Mouse (Mus musculus) liver, embryonic 14.5 days (tissue): ENCODE data around the gene Cyth3. TPM values are rescaled to one million over a fixed set of nuclear protein-coding genes. Genes with fewer than 3 reads are reported as not detected.
A peak's percentile ranks its signal among the peaks of the same experiment; 100 is the strongest.

Experiments used
- ATAC-seq: fragments of 200-750 bp; cut with Nextera tagmentation; 2 replicates; pipeline ENCODE4 v1.8.0; 2017; ENCODE audit warnings: moderate number of reproducible peaks, mild to moderate bottlenecking, moderate library complexity; ENCODE audit not compliant: insufficient read depth
- DNase-seq, 3 experiments: peaks; one replicate each; pipeline ENCODE4 v3.0.0-alpha.2; 2012 to 2013; ENCODE audit warnings: low read depth in 3 of 3, low spot score in 3 of 3
- H3K27ac ChIP-seq: fragments of 300-500 bp; sonication (generic); 2 replicates; pipeline ENCODE4 v1.5.1; 2014; ENCODE audit warnings: moderate library complexity, mild to moderate bottlenecking, control low read depth, inconsistent platforms
- H3K27me3 ChIP-seq: fragments of 300-500 bp; sonication (generic); 2 replicates; pipeline ENCODE4 v1.6.1; 2014; ENCODE audit warnings: mild to moderate bottlenecking, low read length, moderate library complexity; ENCODE audit not compliant: control insufficient read depth, insufficient read depth
- H3K36me3 ChIP-seq: fragments of 300-500 bp; sonication (generic); replicated peaks from 2 replicates; pipeline ENCODE4 v1.6.1; 2014; ENCODE audit warnings: low read depth; ENCODE audit not compliant: control insufficient read depth, insufficient read depth
- H3K4me1 ChIP-seq, 2 experiments: fragments of 200-500 bp in 1 of 2; fragments of 300-500 bp in 1 of 2; sonication (generic) in 1 of 2; replicated peaks; 2 replicates each; pipeline ENCODE4 v1.6.1; 2012 to 2014; ENCODE audit warnings: antibody characterized with exemption in 1 of 2, inconsistent platforms in 1 of 2, low read length in 1 of 2; ENCODE audit not compliant: control insufficient read depth in 2 of 2, insufficient read depth in 2 of 2
- H3K4me2 ChIP-seq: fragments of 300-500 bp; sonication (generic); 2 replicates; pipeline ENCODE4 v1.6.1; 2014; ENCODE audit warnings: low read depth, mild to moderate bottlenecking, control low read depth, moderate library complexity
- H3K4me3 ChIP-seq, 2 experiments: fragments of 200-500 bp in 1 of 2; fragments of 300-500 bp in 1 of 2; sonication (generic) in 1 of 2; 2 replicates each; pipeline ENCODE4 v1.5.1; 2012 to 2014; ENCODE audit warnings: low read depth in 2 of 2, low read length in 2 of 2, mild to moderate bottlenecking in 2 of 2, control low read depth in 1 of 2, inconsistent platforms in 1 of 2, moderate library complexity in 1 of 2; ENCODE audit not compliant: insufficient read depth in 1 of 2
- H3K9ac ChIP-seq: fragments of 300-500 bp; sonication (generic); replicated peaks from 2 replicates; pipeline ENCODE4 v1.6.1; 2014; ENCODE audit warnings: mild to moderate bottlenecking, control low read depth, moderate library complexity
- H3K9me3 ChIP-seq: fragments of 300-500 bp; sonication (generic); 2 replicates; pipeline ENCODE4 v1.6.1; 2016; ENCODE audit warnings: low read length, mixed read lengths; ENCODE audit not compliant: control insufficient read depth
- CTCF ChIP-seq: IDR thresholded peaks from 2 replicates; pipeline ENCODE4 v1.5.1; 2016; ENCODE audit warnings: antibody characterized with exemption, low read depth, control low read depth
- EP300 ChIP-seq: IDR thresholded peaks from 2 replicates; pipeline ENCODE4 v1.6.1; 2016; ENCODE audit warnings: antibody characterized with exemption, low read depth
- WGBS: fragments of 180-500 bp; shearing (Covaris S2); extraction: QIAGEN DNeasy Blood & Tissue Kit; methylation state at CpG from one replicate; pipeline ENCODE4 v1.1.7; 2014; ENCODE audit not compliant: insufficient replicate concordance; 5-methylcytosine and 5-hydroxymethylcytosine counted together
- polyA plus RNA-seq, 2 experiments: library from polyadenylated mRNA; depleted of rRNA in 1 of 2; stranded (reverse) in 1 of 2; unstranded in 1 of 2; fragments of >200 nt; fragmentation: Nextera tagmentation in 1 of 2; extraction: Ambion mirVana in 1 of 2; gene quantifications; 2 replicates each; pipeline versions ENCODE4 v1.2.1 to v1.2.3; 2012 to 2014

Cyth3 gene
- polyA plus RNA-seq, 2 experiments: 24.1 to 28.1 TPM

DNA sequence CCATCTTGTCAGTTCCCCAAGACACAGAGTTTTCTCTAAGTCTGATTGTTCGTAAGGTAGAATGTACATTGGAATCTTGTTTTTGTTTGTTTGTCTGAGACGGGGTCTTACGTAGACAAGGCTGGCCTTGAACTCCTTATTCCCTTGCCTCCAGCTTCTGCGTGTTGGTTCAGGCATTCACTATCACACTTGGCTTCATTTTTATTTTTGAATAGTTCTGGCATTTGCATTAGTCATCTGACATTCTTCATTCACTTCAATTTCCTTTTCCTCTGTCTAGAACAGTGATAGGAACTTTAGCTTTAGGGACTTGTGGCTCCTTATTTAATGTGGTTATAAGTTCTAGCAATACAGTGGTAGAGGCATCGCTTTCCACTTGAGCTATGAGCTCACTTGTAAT lies 31.2 kb downstream of the Cyth3 start:
- Histone ChIP-seq H3K36me3 (no peaks in the 10 kb centered on the region; the same call in 1 of the 2 replicates), H3K4me2 (peak overlapping the region; percentile 73), H3K9me3 (no peaks in the 10 kb centered on the region; the same call in none of the 2 replicates), H3K4me1 (peaks cover 39 to 55% of the 10 kb centered on the region in 2 experiments), H3K27me3 (no peaks in the 10 kb centered on the region), H3K27ac (peak overlapping the region; percentile 96), H3K9ac (peak overlapping the region; percentile 75; the same call in 1 of the 2 replicates), H3K4me3 (no peak overlapping the region)
- 79% methylated on average over 5 of the region's 5 CpGs for WGBS
- DNase-seq: no peak
- no peak for ATAC-seq
- no peak for TF ChIP-seq EP300
- TF ChIP-seq CTCF: no peak

DNA sequence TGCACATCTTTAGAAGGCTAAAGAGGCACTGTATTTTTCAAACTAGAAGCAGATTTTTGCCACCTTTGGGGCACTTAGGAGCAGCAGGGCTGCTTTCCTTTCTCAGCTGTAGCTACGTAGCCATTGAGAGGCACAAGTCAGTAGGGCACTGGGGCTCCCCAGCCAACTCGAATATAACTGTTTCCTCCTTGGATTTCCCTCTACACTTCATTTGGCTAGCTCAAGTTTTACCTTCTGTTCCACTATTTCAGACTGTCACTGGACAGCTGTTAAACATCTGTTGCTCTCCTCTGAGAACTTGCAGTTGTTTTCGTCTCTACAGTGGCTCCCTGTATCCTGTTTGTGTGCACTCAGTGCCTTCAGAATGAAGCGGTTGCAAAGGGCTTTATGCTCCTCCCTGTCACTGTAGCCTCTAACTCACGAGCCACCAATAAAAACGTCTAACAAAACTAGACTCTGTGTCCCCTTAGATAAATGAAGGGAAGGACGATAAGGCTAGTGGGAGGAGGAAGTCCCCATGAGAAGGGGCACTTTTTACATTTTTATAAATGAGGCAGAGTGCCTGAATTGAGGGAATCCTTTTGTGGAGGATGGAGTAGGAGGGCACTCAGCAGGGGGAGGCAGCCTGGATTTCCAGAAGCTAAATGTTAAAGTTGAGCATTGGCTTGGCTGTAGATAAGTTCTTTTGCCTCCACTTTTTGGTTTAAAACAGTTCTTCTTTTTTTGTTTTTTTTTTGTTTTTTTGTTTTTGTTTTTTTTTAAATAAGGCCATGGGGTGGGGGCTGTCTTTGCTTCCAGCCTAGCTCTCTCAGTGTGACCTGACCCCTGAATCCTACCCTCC lies 32.6 kb downstream of the Cyth3 start:
- DNase-seq: peak; percentile 65 to 75 (median 72)
- Histone ChIP-seq H3K4me2 (peak overlapping the region; percentile 73), H3K4me1 (peaks cover 49 to 62% of the 10 kb centered on the region in 2 experiments), H3K36me3 (no peaks in the 10 kb centered on the region; the same call in 1 of the 2 replicates), H3K9me3 (no peaks in the 10 kb centered on the region; the same call in none of the 2 replicates), H3K9ac (peak overlapping the region; percentile 75), H3K27me3 (no peaks in the 10 kb centered on the region), H3K4me3 (peak overlapping the region; percentile 13 to 36), H3K27ac (peak overlapping the region; percentile 96)
- ATAC-seq: peak; percentile 83
- TF ChIP-seq EP300 (peak; percentile 76), CTCF (no peak)
- 4% methylated on average over 7 of the region's 7 CpGs for WGBS

DNA sequence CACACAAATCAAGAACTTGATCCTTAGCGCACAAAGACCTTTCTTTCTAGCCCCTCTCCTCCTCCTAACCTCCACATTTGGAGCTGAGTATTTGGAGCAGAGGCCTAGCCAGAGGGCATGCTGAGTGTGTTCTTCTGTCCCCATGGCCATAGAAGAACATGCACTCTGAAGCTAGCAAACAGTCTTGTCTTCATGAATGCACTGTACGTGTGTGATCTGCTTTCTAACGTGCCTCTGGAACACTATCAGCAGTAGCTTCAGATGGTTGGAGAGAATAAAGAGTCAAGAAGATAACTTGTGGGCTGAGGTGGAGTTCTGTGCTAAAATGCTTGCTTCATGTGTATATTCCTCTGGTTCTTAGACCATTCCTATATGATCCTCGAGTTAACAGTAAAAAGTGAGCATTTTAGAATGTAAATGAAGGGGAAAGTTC lies 33.3 kb downstream of the Cyth3 start:
- peak overlapping the region; percentile 96 for H3K27ac ChIP-seq
- H3K4me2 ChIP-seq: peak overlapping the region; percentile 73
- no peaks in the 10 kb centered on the region; the same call in none of the 2 replicates for H3K9me3 ChIP-seq
- H3K36me3 ChIP-seq: no peaks in the 10 kb centered on the region; the same call in 1 of the 2 replicates
- H3K9ac ChIP-seq: peak overlapping the region; percentile 55
- peak; percentile 81 for TF ChIP-seq EP300
- 0 out of 2 replicates have a peak, but pooled peaks have one; percentile 5 for TF ChIP-seq CTCF
- peaks cover 49 to 64% of the 10 kb centered on the region in 2 experiments for H3K4me1 ChIP-seq
- no peaks in the 10 kb centered on the region for H3K27me3 ChIP-seq
- peak; percentile 67 for ATAC-seq
- DNase-seq: peak in 2 of 3 experiments; percentile 52 to 65
- 14% methylated on average over 4 of the region's 4 CpGs for WGBS
- H3K4me3 ChIP-seq: no peak overlapping the region

DNA sequence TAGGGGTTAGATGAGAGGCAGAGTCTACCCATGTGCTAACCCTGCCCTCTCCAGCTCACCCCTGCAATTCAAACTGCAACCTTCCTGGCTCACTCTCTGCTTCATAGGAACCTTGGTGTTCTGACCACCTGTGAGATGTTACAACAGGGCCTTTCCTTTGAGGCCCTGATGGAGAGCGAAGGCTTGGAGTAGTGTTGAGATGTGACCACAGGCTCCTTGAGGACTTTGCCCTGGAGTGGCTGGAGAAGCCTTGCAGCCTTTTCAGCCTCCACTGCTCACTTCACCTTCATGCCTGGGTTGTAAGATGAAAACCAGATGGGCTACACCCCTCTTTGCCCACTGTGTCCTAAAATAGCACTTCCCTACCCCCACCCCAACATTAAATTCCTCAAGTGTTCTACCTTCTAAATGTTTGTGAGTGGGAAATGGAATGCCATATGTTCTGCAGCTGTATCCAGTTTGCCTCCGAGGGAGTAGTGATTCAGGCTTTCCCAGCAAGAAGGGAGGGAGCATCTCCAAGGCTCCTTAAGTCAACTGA lies 34.5 kb downstream of the Cyth3 start:
- Histone ChIP-seq H3K36me3 (no peaks in the 10 kb centered on the region), H3K27me3 (no peaks in the 10 kb centered on the region), H3K27ac (peak overlapping the region; percentile 96), H3K4me1 (peaks cover 49 to 64% of the 10 kb centered on the region in 2 experiments), H3K9ac (no peak overlapping the region), H3K4me2 (no peak overlapping the region), H3K9me3 (no peaks in the 10 kb centered on the region), H3K4me3 (no peak overlapping the region)
- no peak for ATAC-seq
- WGBS: 78% methylated on average over 2 of the region's 2 CpGs
- no peak for TF ChIP-seq CTCF
- DNase-seq: no peak

DNA sequence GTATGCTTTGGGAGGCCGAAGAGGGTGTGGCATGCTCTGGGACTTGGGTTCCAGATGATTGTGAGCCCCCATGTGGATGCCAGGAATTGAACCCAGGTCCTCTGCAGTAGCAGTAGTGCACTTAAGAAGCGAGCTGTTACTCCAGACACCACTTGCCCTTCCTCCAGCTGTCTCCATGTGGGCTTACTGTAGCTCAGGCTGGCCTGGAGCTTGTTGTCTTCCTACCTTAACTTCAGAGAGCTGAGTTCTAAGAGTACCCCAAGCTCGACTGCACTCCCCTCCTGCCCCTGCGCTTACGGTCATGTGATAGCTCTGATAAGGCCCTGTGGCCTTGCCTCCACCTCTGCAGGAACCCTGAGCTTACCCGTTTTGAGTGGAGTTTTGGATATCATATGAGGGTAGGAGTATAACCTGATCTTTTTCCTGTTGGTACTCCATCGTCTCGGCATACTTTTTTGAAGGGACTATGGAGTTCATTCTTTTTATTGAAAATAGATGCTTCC lies 36.8 kb downstream of the Cyth3 start:
- no peak overlapping the region for H3K9ac ChIP-seq
- ATAC-seq (no peak), DNase-seq (no peak)
- WGBS: 30% methylated on average over 8 of the region's 8 CpGs
- no peaks in the 10 kb centered on the region for H3K9me3 ChIP-seq
- no peak overlapping the region for H3K4me3 ChIP-seq
- no peak for TF ChIP-seq EP300
- peak; percentile 3; the same call in 1 of the 2 replicates for TF ChIP-seq CTCF
- H3K4me1 ChIP-seq: peaks cover 40 to 50% of the 10 kb centered on the region in 2 experiments
- H3K27ac ChIP-seq: no peak overlapping the region; the same call in 1 of the 2 replicates
- H3K4me2 ChIP-seq: peak overlapping the region; percentile 11
- H3K27me3 ChIP-seq: no peaks in the 10 kb centered on the region
- no peaks in the 10 kb centered on the region for H3K36me3 ChIP-seq
